Mouse (Mus musculus) embryo, embryonic 11.5 days (tissue): ENCODE results near the gene Alkbh4.

Source experiments
- DNase-seq: peaks from one replicate; pipeline ENCODE4 v3.0.0-alpha.2; 2012; ENCODE audit warnings: low read depth, low spot score

Gene Alkbh4

DNA sequence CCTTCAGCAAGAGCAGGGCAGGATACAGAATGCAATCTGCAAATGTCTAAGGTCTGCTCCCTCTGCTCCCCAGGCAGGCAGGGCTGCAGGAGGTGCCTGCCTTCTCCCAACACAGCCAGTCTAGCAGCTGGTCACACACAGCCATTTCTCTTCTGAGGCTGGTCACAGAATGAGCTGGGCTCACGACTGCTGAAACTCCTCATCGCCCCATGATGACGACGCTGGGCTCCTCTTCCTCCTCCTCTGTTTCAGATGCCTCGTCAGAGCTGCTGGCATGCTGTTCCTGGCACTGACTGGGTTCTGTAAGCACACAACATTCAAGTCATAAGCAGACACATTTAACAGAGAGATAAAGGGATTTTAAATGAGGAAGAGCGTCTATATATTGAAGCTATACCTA, 45.3 kb downstream of the Alkbh4 start:
- DNase-seq: no peak

DNA sequence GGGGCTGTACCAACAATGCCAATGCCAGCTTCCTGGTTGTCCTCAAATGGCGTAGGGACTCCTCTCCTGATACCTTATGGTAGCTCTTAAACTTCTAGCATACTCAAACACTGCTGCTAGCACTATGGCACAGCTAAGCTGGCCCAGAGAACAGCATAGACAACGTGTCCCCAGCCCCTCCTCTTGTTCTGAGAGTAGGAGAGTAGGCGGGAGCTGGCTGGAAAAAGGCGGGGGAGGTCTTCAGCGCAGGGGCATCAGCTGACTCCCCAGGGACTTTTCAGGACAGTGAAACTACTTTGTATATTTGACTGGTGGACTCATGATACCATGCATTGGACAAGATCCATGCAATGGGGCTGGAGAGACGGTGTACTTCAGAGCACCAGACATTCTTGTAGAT, 46.1 kb downstream of the Alkbh4 start:
- no peak for DNase-seq

DNA sequence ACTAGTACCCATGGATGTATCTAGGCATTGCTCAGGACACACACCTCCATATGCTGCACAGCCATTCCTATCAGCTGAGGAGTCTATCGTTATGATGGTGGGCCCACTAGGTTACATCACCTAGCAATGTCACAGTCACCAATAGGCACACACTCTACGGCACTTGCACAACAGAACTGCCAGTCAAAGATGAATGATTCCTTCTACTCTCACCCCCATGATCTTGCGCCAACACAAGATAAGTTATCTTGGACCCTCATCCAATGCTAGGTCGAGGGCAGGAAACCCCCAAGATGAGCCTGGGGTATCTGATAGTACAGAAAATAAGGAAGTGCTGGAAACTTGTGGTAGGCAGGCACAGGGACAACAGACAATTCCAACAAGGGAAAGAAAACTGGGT, 46.9 kb downstream of the Alkbh4 start:
- DNase-seq: no peak

DNA sequence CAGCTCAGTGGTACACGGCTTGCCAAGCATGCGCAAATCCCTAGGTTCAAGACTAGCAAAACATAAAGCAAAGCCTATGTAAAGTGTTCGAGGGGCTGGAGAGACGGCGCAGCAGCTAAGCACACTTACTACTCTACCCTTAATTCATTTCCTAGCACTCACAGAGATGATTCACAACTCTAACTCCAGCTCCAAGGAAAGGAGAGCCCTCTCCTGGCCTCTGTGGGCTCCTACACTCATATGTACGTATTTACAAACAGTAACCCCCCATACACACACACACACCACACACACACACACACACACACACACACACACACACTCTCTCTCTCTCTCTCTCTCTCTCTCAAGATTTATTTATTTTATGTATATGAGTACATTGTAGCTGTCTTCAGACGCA, 47.8 kb downstream of the Alkbh4 start:
- no peak for DNase-seq

DNA sequence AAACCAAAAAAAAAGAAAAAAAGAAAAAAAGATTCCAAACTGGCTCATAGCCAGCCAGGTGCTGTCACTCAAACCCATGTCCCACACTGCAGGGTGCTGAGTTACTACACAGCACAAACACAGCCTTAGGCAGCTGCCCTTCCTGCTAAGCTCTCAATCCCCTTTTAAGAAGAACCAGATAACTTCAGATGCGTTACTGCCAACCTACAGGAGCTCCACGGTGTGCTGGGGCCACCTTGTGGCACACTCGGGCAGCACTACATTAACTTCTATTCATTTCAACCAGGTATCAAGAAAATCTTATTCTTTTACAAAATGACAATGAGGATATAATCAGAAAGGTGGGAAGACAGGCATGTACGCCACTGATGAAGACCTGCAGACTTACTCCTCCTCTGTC, 50.8 kb downstream of the Alkbh4 start:
- no peak for DNase-seq
